Mouse (Mus musculus): ENCODE measurements around the gene Zfp710.

Zfp710 gene

DNA sequence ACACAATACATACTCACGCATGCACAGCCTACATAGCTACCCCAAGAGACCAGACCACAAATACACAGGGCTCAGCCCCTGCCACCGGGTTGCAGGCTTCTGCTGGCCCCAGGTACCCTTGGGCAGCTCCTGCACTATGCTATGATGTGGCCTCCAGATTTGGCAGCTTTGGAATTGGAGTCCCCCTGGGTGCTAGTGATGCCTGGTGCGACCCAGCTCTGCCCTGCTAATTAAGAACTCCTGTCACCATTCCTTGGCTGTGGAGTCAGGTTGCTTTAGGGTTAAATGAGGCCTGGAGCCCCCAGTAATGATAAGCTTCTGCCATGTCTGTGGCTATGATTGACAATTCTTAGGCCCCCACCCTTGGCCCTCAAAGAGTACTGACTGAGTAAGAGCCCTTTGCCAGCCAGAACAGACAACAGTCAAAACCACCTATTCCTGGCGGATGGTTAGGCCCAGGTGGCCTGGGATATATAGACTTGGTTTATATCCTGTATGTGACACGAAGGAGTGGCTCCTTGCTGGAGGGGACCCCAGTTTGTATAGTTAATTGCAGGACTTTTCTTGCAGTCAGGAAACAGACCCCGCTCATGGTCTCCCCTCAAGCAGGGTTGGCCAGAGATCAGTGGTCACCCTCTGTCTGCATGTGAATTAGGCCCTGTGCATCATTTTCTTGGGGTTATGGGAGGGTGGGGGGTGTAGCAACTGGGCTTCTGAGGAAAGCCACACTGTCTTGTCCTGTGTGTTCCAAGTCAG is 52.5 kb downstream of the Zfp710 start:
- no peak for DNase-seq (ENCODE audit: low read depth, low spot score)

DNA sequence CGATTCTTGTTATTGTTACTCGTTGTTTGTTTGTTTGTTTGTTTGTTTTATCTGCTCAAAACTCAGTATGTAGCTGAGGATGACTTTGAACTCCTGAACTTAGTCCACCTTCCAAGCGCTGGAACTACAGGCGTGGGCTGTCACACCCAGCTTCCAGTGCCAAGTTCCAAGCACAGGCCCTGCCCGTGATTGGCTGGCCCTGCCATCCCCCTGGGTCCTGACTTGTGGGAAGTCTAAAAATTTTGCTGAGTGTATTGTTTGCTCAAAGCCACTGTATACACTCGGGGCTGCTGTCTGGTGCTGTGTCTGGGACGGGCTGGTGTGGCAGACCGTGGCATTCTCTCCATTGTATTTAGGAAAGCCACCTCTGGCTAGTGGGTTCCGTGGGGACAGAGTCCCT is 53.2 kb downstream of the Zfp710 start:
- no peak for DNase-seq (ENCODE audit: low read depth, low spot score)

DNA sequence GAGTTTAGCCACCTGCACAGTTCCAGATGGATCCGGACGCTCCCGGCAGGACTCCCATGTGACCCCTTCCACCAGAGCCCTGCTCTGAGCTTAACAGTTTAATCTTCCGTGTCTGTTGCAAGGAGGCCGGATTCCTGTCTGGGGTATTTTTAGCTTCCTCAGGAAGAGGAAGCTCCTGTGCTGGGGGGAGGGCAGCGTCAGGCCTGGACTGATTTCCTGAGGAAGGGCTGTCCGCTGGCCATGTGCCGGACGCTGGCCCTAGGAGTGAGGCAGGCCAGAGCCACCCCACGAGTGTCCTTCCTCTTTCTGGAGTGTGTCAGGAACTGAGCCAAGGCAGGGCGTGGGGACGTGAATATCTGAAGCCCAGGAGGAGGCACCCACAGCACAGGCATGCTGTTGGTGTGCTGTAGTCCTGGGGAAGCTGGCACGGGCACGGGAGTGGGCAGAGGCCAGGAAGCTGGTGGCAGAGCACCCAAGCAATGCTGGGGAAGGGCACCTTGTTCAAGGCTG is 54.2 kb downstream of the Zfp710 start:
- no peak for DNase-seq (ENCODE audit: low read depth, low spot score)

DNA sequence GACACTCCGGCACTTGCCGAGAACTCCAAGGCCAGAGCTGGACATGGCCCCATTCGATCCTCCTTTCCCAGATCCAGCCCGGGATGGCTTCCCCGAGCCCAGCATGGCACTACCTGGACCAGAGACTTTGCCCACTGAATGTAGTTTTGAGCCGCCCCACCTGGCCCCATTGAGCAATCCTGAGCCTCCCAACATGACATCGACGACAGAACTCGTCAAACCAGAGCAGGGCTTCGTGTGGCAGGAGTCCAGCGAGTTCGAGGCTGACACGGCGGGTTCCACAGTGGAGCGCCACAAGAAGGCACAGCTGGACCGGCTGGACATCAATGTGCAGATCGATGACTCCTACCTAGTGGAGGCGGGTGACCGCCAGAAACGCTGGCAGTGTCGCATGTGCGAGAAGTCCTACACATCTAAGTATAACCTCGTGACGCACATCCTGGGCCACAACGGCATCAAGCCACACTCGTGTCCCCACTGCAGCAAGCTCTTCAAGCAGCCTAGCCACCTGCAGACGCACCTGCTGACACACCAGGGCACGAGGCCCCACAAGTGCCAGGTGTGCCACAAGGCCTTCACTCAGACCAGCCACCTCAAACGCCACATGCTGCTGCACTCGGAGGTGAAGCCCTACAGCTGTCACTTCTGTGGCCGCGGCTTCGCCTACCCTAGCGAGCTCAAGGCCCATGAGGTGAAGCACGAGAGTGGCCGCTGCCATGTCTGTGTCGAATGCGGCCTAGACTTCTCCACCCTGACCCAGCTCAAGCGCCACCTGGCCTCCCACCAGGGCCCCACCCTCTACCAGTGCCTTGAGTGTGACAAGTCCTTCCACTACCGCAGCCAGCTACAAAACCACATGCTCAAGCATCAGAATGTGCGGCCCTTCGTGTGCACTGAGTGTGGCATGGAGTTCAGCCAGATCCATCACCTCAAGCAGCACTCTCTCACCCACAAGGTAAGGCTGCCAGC is 57.3 kb downstream of the Zfp710 start:
- DNase-seq (ENCODE audit: low read depth, low spot score) = no peak

DNA sequence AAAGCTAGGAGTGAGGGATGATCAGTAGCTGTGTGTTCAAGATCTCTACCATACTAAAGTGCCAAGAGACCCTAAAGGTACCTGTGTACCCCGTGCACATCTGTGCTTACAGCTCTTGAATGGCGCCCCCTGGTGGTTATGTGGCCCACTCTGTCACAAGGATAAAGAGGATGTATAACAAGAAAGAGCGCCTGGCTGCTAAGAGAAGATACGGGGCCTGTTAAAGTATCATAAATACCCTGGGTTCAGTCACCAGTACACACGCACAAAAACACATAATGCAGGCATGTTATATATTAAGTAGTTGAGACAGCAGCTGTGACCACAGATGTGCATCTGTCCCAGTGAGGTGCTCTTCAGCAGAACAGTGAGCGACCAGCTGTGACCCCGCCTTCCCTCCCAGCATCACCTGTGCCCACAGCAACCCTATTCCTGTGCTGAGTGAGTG is 59.9 kb downstream of the Zfp710 start:
- peak; percentile 69 for DNase-seq (ENCODE audit: low read depth, low spot score)

DNA sequence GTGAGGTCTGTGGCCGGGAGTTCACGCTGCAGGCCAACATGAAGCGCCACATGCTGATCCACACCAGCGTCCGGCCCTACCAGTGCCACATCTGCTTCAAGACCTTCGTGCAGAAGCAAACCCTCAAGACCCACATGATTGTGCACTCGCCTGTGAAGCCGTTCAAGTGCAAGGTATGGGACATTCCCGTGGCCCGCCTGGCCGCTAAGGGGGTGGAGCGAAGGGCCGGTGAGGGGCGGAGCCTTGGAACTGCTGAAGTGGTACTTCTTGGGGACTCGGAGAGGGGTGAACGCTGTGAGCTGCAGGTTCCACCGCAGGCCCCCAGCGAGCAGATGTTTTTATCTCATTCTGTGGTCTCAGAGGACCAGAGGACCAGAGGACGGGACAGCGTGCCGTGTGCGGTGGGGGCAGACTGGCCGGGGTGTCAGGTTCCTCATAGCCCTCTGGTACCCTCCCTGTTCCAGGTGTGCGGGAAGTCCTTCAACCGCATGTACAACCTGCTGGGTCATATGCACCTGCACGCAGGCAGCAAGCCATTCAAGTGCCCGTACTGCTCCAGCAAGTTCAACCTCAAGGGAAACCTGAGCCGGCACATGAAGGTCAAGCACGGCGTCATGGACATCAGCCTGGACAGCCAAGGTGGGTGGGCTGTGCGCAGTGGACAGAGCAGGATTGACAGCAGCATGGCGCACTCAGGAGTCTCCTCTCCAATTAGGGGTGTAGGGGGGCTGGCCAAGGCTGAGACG is 61.5 kb downstream of the Zfp710 start:
- no peak for DNase-seq (ENCODE audit: low read depth, low spot score)

DNA sequence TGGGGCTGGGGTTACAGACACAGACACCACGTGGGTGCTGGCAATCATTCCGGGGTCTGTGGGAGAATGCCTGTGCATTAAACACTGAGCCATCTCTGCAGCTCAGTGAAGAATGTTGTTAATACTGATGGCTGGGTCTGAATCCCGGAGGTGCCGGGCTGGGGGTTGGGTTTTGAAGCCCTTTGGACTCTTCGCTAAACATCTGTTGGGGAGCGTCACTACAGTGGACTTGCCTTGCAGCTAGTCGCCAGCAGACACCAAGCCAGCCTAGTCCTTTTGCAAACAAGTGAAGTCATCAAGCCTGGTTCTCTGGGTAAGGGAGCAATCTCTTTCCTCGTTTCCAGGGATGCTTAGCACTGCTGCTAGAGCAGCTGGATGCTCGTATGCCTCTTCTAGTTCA is 63.6 kb downstream of the Zfp710 start:
- DNase-seq (ENCODE audit: low read depth, low spot score) = no peak

DNA sequence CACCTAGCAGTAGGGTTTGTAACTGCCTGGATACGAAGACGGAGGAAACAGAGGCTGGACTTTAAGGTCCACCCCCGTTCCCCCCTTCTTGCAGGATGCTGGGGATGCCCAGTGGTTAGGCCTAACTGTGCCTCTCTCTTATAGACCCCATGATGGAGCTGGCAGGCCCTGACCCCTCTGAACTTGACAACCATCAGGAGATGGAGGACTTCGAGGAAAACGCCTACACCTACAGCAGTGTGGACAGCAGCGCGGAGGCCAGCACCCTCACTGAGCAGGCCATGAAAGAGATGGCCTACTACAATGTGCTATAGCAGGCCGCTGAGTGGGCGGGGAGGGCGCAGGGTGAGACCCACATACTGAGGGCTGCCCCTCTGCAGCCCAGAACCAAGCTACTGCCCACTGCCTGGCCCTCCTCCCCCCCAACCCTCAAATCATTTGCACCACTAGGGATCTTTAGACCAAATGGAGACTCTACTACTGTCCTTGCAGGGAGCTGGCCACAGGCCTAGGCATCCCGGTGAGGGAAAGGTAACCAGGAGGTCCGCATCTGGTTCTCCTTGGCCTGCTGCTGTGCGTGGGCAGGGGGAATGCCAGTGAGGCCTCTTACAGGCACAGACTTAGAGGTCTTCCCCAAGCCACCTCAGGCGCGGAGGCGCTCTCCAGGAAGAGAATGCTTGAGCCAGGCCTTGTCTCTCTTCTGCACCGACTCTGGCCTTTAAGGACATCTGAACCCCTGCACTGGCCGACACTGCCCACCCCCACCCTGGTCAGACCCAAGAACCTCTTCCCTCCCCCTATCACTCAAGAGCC is 65.8 kb downstream of the Zfp710 start:
- no peak for DNase-seq (ENCODE audit: low read depth, low spot score)

DNA sequence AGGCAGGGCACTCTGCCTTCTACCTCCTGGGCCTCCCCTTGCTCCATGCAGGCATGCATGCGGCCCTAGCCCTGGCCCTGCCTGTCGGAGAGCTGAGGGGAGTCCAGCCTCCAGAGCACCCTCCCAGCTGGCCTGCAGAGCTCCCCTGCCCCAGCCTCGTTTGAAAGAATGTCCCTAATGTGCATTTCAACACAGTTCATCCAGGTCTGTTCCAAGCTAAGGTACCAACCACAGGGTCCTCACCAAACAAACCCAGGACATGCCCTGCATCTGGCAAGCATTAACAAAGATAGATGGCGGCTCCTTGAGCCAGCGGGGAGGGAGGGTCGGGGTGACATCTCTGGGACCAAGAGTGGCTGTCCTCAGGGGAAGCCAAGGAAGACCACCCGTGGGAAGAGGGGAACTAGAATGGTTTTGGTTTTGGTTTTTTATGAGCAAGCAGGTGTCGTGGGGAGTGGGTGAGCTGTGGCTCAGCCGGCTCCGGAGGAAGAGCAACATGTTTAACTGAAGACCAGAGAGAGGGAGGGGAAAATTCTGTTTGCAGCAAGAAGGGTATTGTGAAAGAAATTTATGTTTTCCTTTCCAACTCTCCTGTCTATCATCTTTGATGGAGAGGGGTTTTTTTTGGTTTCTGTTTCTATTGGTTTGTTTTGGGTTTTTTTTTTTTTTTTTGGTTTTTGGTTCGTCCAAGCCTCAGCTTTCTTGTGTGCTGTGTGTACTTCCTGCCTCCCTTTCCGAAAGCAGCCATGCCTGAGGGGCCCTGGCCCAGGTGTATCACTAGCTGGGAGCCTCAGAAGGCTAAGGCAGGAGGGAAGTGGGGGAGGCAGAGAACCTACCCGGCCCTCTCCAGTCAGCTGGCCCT is 66.6 kb downstream of the Zfp710 start:
- DNase-seq (ENCODE audit: low read depth, low spot score) = peak; percentile 80

DNA sequence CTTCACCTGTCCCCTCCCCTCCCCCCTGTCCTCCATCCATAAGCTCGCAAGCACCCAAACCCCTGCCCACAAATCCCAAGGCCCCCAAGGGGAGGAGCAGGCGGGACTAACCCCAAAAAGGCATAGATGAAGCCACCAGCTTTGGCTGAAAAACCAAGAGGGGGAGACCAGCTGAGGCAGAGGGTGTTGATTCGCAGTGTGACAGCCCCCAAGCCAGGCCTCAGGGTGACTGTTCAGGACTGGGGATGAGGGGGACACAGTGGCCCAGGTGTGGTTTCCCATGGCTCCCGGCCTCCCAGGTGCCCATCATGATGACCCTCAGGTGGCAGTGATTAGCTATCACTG is 67.2 kb downstream of the Zfp710 start:
- DNase-seq (ENCODE audit: low read depth, low spot score) = no peak

DNA sequence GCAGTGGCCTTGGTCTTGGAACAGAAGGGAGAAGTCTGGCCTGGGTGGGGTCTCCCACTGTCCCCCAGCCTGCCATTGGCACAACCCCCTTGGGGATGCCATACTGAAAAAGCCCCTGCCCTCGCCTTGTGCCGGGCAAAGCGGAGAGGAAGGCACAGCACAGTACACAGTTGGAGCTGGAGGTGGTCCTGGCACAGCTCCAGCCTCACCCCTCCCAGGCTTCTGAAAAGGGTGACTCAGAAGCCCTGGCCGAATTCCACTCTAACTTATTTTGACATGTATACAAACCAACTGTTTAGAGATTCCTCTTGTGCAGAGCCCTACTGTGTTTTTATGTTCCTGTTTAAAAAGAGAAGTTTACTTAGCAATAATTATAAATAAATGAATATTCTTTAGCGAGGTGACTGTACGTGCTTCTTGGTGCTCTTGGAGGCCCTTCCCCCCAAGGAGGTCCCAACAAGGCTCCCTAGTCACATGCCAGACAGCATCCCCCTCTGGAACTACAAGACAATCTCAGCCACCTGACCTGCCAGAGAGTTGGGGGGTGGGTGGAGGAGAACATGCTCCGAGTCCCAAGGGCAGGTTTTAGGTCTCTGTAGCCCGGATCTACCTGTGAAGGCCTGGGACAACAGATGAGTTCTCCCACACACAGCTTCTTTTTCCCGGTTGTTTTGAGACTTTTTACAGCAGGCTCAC is 67.9 kb downstream of the Zfp710 start:
- DNase-seq (ENCODE audit: low read depth, low spot score) = no peak

DNA sequence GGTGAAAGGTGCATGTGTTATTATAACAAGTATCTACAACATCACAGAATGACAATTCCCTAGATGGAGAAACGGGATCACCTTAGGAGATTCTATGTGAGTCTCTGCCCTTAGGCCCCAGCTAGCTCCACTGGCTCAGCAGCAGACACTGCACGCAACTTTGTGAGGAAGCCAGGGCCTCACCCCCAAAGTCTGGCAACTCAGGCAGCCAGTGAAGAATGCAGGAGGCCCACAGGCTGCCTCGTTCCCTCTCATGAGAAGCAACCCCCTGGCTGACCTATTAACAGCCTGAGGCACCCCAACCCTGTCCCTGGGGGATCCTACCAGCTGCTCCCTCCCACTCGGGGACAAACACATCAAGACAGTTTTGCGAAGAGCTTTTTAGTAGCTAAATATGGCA is 69.9 kb downstream of the Zfp710 start:
- no peak for DNase-seq (ENCODE audit: low read depth, low spot score)

DNA sequence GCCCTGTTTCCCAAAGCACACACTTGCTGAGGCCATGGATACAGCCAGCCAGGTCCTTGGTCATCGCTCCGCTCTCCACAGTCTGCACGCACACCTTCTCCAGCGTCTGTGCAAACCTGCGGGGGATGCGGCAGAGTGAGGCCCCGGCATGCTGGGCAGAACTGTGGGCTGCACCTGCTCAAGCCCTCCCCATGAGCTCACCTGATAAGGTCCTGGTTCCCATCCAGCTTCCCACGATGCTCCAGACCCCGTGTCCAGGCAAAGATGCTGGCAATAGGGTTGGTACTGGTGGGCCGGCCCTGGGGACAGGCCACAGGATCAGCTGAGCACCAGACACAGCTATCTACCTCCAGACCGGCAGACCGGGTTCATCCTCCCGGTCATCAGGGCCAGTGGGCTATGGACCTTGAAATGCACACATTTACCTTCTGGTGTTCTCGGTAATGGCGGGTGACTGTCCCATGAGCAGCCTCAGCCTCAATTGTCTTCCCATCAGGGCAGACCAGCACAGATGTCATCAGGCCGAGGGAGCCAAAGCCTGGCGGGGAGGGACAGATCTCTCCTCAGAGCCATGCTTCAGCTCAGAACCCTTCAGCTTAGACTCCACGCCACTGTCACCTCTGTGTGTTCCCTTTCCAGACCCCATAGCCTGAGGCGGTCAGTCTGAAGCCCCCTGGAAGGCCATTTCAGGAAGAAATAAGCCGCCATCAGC is 71.1 kb downstream of the Zfp710 start:
- no peak for DNase-seq (ENCODE audit: low read depth, low spot score)

DNA sequence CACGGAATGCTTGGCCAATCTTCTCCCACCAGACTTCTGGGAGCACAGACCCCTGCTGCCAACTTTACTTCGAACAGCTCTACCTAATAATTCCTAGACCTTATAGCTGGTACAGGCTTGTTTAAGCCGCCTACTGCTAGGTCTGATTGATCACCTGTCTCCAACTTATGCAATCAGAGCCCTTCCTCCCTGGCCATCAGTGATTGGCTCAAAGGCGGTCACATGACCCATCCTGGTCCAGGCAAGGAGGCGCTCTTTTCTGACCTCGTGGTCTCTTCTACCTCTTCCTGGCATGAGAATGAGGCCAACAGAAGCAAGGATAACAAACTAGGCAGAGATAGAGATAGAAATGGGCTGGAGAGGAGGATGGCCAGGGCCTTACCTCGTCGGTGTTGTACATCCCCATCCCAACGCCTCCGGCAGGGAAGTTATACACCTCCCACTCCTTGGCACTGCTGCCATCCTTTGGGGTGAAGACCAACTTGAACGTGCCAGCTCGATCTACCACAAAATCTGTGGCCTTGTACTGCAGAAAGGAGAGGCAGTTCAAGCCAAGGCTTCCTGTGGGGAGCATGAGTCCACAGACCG is 73.9 kb downstream of the Zfp710 start:
- no peak for DNase-seq (ENCODE audit: low read depth, low spot score)

DNA sequence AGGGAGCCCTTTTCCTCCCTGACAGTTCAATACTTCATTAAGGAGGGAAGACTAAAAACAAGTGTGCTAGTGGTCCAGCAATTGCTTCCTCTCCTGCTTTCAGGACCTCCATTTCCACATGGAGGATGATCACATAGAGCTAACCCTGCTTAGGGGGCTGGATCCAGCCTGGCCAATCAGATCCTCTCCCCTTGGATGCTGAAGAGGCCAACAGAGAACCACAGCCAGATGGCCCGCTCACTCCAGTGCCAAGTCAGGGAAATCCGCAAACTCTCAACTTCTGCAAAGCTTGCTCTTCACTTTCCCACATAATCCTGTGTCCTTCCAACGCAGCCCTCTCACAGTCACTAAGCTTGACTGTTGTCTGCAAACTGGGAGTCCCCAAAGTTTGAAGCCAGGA is 78.7 kb downstream of the Zfp710 start:
- no peak for DNase-seq (ENCODE audit: low read depth, low spot score)

DNA sequence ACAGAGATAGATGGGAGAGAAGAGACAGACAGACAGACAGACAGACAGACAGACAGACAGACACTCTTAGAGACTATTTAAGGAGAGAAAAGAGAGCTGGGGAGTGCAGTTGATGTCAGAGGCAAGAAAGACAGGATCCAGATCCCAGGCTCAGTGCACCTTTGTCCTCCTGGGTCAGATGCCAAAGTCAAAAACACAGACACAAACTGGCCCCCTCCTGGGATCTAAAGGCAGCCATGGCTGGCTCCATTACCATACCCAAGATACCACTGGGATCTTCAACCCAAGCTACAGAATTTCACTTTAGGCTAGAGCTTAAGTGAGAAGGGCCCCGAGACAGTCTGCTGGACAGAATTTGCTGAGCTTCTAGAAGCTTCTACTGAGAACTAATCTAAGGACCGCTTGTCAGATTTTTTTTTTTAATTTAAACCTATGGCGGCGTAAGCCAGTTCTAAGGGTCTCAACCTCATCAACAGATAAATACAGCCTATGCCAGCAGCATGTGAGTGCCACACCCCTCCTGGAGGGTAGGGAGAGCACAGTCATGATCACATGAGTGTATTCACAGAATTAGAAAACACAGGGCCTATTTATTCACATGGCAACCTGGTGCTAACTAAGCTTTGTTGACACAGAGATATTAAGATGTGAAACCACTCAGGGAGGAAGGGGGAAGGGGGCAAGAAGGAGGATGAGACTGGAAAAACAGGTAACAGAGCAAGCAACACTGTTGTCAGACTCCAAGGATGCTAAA is 81.2 kb downstream of the Zfp710 start:
- no peak for DNase-seq (ENCODE audit: low read depth, low spot score)

DNA sequence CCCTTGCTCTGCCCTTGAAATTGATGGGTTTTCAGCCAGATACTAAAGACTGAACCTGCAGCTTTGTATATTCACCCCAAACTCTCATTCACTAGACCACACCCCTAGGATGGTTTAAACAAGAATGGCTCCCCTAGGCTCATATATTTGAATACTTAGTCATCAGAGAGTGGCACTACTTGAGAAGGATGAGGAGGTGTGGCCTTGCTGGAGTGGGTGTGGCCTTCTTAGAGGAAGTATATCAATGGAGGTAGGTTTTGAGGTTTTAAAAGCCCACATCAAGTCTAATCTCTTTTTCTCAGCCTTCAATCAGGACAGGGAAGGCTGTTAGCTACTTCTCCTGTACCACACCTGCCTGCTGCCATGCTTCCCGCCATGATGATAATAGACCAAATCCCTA is 81.8 kb downstream of the Zfp710 start:
- no peak for DNase-seq (ENCODE audit: low read depth, low spot score)

Measured in CD4-positive helper T cell, adult 2 months (primary cell).